Mouse (Mus musculus) heart, embryonic 14.5 days (tissue): ENCODE data around the gene Mybpc3. TPM values are rescaled to one million over a fixed set of nuclear protein-coding genes. Genes with fewer than 3 reads are reported as not detected.
"Not testable (repeated sequence)": the region's sequence is repeated elsewhere in the genome, so short reads cannot be mapped to it uniquely, and the experiment has no call there.

ENCODE experiments used
- ATAC-seq: fragments of 200-750 bp; cut with Nextera tagmentation; 2 replicates; pipeline ENCODE4 v1.8.0; 2017; ENCODE audit warnings: low read depth, moderate TSS enrichment; ENCODE audit not compliant: insufficient number of reproducible peaks, insufficient read depth, low FRiP score
- H3K27ac ChIP-seq, 2 experiments: fragments of 200-500 bp in 1 of 2; fragments of 300-500 bp in 1 of 2; sonication (generic) in 1 of 2; replicated peaks in 1 of 2; 2 replicates each; pipeline ENCODE4 v1.5.1; 2012 to 2014; ENCODE audit warnings: low read depth in 2 of 2, low read length in 2 of 2, control low read depth in 1 of 2, mild to moderate bottlenecking in 1 of 2, mixed read lengths in 1 of 2; ENCODE audit not compliant: control insufficient read depth in 1 of 2, insufficient read depth in 1 of 2
- H3K27me3 ChIP-seq: fragments of 300-500 bp; sonication (generic); 2 replicates; pipeline ENCODE4 v1.6.1; 2014; ENCODE audit warnings: mild to moderate bottlenecking, low read length, control low read depth; ENCODE audit not compliant: control insufficient read depth, insufficient read depth
- H3K36me3 ChIP-seq: fragments of 300-500 bp; sonication (generic); 2 replicates; pipeline ENCODE4 v1.6.1; 2014; ENCODE audit warnings: mild to moderate bottlenecking, control low read depth, low read length, mixed read lengths; ENCODE audit not compliant: control insufficient read depth, insufficient read depth
- H3K4me1 ChIP-seq, 2 experiments: fragments of 200-500 bp in 1 of 2; fragments of 300-500 bp in 1 of 2; sonication (generic) in 1 of 2; 2 replicates each; pipeline ENCODE4 v1.6.1; 2012 to 2014; ENCODE audit warnings: low read length in 2 of 2, control low read depth in 1 of 2, mixed read lengths in 1 of 2; ENCODE audit not compliant: control insufficient read depth in 2 of 2, insufficient read depth in 2 of 2
- H3K4me2 ChIP-seq: fragments of 300-500 bp; sonication (generic); 2 replicates; pipeline ENCODE4 v1.6.1; 2014; ENCODE audit warnings: mild to moderate bottlenecking, low read length
- H3K4me3 ChIP-seq, 2 experiments: fragments of 200-500 bp in 1 of 2; fragments of 300-500 bp in 1 of 2; sonication (generic) in 1 of 2; 2 replicates each; pipeline ENCODE4 v1.5.1; 2012 to 2014; ENCODE audit warnings: low read length in 2 of 2, mild to moderate bottlenecking in 2 of 2, control low read depth in 1 of 2, low read depth in 1 of 2, moderate library complexity in 1 of 2; ENCODE audit not compliant: control insufficient read depth in 1 of 2, insufficient read depth in 1 of 2
- H3K9ac ChIP-seq: fragments of 300-500 bp; sonication (generic); 2 replicates; pipeline ENCODE4 v1.6.1; 2014; ENCODE audit warnings: mild to moderate bottlenecking, low read length
- H3K9me3 ChIP-seq: fragments of 300-500 bp; sonication (generic); 2 replicates; pipeline ENCODE4 v1.6.1; 2016; ENCODE audit warnings: low read length, control low read depth; ENCODE audit not compliant: control insufficient read depth
- WGBS: fragments of 180-500 bp; shearing (Covaris S2); extraction: QIAGEN DNeasy Blood & Tissue Kit; methylation state at CpG from one replicate; pipeline ENCODE4 v1.1.7; 2014; 5-methylcytosine and 5-hydroxymethylcytosine counted together
- polyA plus RNA-seq: library from polyadenylated mRNA; unstranded; fragments of >200 nt; fragmentation: Nextera tagmentation; extraction: Ambion mirVana; gene quantifications from 2 replicates; pipeline ENCODE4 v1.2.1, GENCODE M21; 2014

Gene Mybpc3
- polyA plus RNA-seq, 1 experiment from 2014 or later, result 789 TPM

- Histone ChIP-seq H3K4me2 (no peak overlapping the region), H3K4me1 (peaks cover 14 to 15% of the 10 kb centered on the region in 2 experiments), H3K4me3 (no peak overlapping the region), H3K27ac (no peak overlapping the region), H3K9ac (no peak overlapping the region), H3K36me3 (no peaks in the 10 kb centered on the region), H3K9me3 (no peaks in the 10 kb centered on the region), H3K27me3 (no peaks in the 10 kb centered on the region)
- WGBS, result 87% methylated on average over 5 of the region's 5 CpGs
- ATAC-seq, result no peak
Observed at GRCm38 (mm10) chr2:91109807-91110385, 8.0 kb upstream of the Mybpc3 start.

DNA sequence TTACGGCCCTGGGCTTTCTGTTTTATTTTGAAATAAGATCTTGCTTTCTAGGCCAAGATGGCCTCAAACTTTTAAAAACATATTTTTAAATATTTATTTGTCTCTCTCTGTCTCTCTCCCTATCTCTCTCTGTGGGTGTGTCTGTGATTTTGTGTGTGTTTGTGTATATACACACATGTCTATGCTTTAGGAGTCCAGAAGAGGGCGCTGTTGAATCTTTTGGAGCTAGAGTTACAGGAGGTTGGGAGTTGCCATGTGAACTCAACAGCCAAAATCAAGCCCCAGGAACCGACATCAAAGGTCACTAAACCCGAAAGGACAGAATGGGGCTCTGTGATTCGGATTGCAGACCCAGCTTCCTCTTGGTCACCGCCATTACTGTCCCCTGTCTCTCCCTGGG is 7.5 kb upstream of the Mybpc3 start:
- no peak overlapping the region for H3K27ac ChIP-seq

DNA sequence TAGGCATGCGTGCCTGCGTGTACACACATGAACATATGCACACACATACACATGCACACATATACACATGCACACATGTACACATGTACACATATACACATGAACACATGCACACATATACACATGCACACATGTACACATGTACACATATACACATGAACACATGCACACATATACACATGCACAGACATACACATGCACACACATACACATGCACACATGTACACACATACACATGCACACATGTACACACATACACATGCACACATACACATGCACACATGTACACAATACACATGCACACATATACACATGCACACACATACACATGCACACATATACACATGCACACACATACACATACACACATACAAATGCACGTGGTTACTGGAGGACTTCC is 6.1 kb upstream of the Mybpc3 start:
- not testable (repeated sequence) for H3K4me2 ChIP-seq, H3K9ac ChIP-seq, H3K36me3 ChIP-seq, H3K9me3 ChIP-seq, H3K4me3 ChIP-seq, ATAC-seq, H3K27me3 ChIP-seq, H3K27ac ChIP-seq
- H3K4me1 ChIP-seq, result peaks cover 22 to 29% of the 10 kb centered on the region in 2 experiments
- 90% methylated on average over 3 of the region's 3 CpGs for WGBS

More for the DNA sequence above, 7.5 kb upstream of the Mybpc3 start:
- Histone ChIP-seq H3K36me3 (no peaks in the 10 kb centered on the region), H3K4me2 (no peak overlapping the region), H3K9me3 (no peaks in the 10 kb centered on the region), H3K9ac (no peak overlapping the region), H3K4me3 (no peak overlapping the region), H3K4me1 (peaks cover 15 to 18% of the 10 kb centered on the region in 2 experiments), H3K27me3 (no peaks in the 10 kb centered on the region)
- 85% methylated on average over 6 of the region's 6 CpGs for WGBS
- ATAC-seq, result no peak

DNA sequence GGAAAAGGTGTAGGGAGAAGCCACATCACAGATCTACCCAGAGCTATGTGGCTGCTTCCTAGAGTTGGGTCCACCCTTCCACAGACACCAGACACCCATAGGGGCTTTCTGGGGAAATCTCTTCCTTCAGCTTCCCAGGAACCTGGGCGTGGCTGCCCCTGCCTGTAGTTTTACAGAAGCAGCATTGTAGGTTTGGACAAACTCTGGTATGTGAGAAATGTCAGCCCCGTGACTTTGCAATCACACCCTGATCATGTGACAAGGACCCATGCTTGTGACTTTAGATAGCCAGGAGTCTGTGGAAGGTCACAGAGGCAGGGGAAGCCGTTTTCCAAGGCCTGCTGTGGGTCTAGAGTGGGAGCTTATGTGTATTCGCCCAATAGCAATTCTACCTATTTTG is 5.5 kb upstream of the Mybpc3 start:
- no peak for ATAC-seq
- H3K27me3 ChIP-seq, result no peaks in the 10 kb centered on the region
- H3K9me3 ChIP-seq, result no peaks in the 10 kb centered on the region
- H3K36me3 ChIP-seq, result no peaks in the 10 kb centered on the region
- no peak overlapping the region for H3K4me2 ChIP-seq
- WGBS, result 25% methylated on average over 4 of the region's 4 CpGs
- no peak overlapping the region for H3K9ac ChIP-seq
- no peak overlapping the region for H3K4me3 ChIP-seq
- peak overlapping the region; percentile 54 to 59; a peak in 3 of 4 replicates for H3K27ac ChIP-seq
- peaks cover 26 to 35% of the 10 kb centered on the region in 2 experiments for H3K4me1 ChIP-seq

DNA sequence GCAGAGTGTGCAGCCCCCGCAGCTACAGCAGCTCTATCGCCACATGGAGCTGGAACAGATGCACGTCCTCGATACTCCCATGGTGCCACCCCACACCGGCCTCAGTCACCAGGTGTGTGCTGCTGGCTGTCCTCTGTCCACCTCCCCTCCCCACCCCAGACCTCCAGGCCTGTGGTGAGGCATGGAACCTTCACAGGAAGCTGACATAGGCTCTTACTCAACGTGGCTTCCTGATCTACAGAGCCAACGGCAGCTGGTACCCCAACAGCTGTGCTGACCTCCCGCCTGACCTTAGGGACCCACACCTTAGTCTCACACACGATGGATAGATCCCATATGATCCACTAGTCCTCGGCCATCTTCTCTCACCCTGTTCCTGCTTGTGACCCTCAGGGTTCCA is 4.6 kb upstream of the Mybpc3 start:
- Histone ChIP-seq H3K4me1 (peaks cover 28 to 38% of the 10 kb centered on the region in 2 experiments), H3K27ac (peak overlapping the region in 1 of 2 experiments; percentile 59; a peak in 1 of 4 replicates), H3K9me3 (no peaks in the 10 kb centered on the region), H3K4me2 (no peak overlapping the region), H3K4me3 (no peak overlapping the region), H3K36me3 (no peaks in the 10 kb centered on the region), H3K9ac (peak overlapping the region; percentile 13; the same call in 1 of the 2 replicates), H3K27me3 (no peaks in the 10 kb centered on the region)
- WGBS, result 51% methylated on average over 10 of the region's 10 CpGs
- ATAC-seq, result no peak

DNA sequence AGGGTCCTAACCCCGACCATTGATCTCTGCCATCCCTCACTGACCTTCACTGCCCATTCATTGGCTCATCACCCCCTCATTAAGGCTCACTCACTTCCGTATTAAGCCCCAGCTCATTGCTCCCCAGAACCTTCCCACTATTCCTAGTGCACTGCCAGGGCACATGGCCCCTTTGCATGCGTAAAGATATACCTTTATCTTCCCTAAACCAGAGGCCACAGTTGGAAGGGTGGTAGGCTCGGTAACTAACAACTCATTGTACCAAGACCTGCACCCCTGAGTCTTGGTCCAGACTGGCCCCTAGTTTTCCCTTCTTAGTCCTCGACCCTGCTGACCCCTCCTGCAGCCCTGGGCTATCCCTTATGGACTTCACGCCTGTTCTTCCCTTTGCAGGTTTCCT is 4.1 kb upstream of the Mybpc3 start:
- Histone ChIP-seq H3K9ac (no peak overlapping the region), H3K4me1 (peaks cover 28 to 38% of the 10 kb centered on the region in 2 experiments), H3K4me2 (no peak overlapping the region), H3K27me3 (no peaks in the 10 kb centered on the region), H3K9me3 (no peaks in the 10 kb centered on the region), H3K27ac (no peak overlapping the region), H3K4me3 (no peak overlapping the region), H3K36me3 (no peaks in the 10 kb centered on the region; the same call in 1 of the 2 replicates)
- 73% methylated on average over 6 of the region's 6 CpGs for WGBS
- ATAC-seq, result no peak

- Histone ChIP-seq H3K36me3 (peaks cover 11% of the 10 kb centered on the region), H3K4me1 (peaks cover 28 to 38% of the 10 kb centered on the region in 2 experiments), H3K27me3 (no peaks in the 10 kb centered on the region), H3K27ac (peak overlapping the region in 1 of 2 experiments; percentile 65; a peak in 2 of 4 replicates), H3K9ac (peak overlapping the region; percentile 78), H3K4me3 (peak overlapping the region; percentile 38 to 45), H3K4me2 (peak overlapping the region; percentile 94), H3K9me3 (no peaks in the 10 kb centered on the region)
- 9% methylated on average over 40 of the region's 42 CpGs for WGBS
- ATAC-seq, result 0 out of 2 replicates have a peak, but pooled peaks have one; percentile 10
Observed at GRCm38 (mm10) chr2:91114781-91115577, 3.0 kb upstream of the Mybpc3 start.
